Mouse (Mus musculus): ENCODE measurements around the gene Fam98c. TPM values are rescaled to one million over a fixed set of nuclear protein-coding genes. Genes with fewer than 3 reads are reported as not detected.

Gene Fam98c
- polyA plus RNA-seq, 1 experiment, result 7.7 TPM

- TF ChIP-seq CTCF (IDR thresholded peaks at IDR 0.05; ENCODE audit: control insufficient read depth, insufficient read depth, insufficient read length), result no peak
- H3K36me3 ChIP-seq (ENCODE audit: control insufficient read depth, insufficient read depth), result peaks cover 4% of the 10 kb centered on the region
- no peaks in the 10 kb centered on the region for H3K79me3 ChIP-seq (ENCODE audit: low read depth)
- H3K4me3 ChIP-seq (ENCODE audit: insufficient read depth, poor library complexity, severe bottlenecking), result no peak overlapping the region
- H3K27me3 ChIP-seq (ENCODE audit: control insufficient read depth, insufficient read depth, insufficient read length), result no peaks in the 10 kb centered on the region
- no peaks in the 10 kb centered on the region for H3K79me2 ChIP-seq (ENCODE audit: control insufficient read depth, insufficient read depth)
- no peak overlapping the region for H3ac ChIP-seq (ENCODE audit: control insufficient read depth, insufficient read length, low read depth)
Observed at GRCm38 (mm10) chr7:29167656-29168055, 11.6 kb upstream of the Fam98c start.

GRCm38 (mm10) chr7:29162750-29163525 lies 6.9 kb upstream of the Fam98c start:
- Histone ChIP-seq H3ac (ENCODE audit: control insufficient read depth, insufficient read length, low read depth) (no peak overlapping the region), H3K27me3 (ENCODE audit: control insufficient read depth, insufficient read depth, insufficient read length) (no peaks in the 10 kb centered on the region), H3K79me2 (ENCODE audit: control insufficient read depth, insufficient read depth) (no peaks in the 10 kb centered on the region), H3K4me3 (ENCODE audit: insufficient read depth, poor library complexity, severe bottlenecking) (no peak overlapping the region), H3K36me3 (ENCODE audit: control insufficient read depth, insufficient read depth) (peaks cover 4% of the 10 kb centered on the region), H3K79me3 (ENCODE audit: low read depth) (no peaks in the 10 kb centered on the region)
- no peak for TF ChIP-seq USF1 (IDR thresholded peaks at IDR 0.05; ENCODE audit: low read depth)
- TF ChIP-seq FOSL1 (IDR thresholded peaks at IDR 0.05; ENCODE audit: insufficient read depth, low read length, poor library complexity, severe bottlenecking), result no peak
- TF ChIP-seq MYOD1 (IDR thresholded peaks at IDR 0.05; ENCODE audit: control insufficient read depth, insufficient read length, low read depth), result no peak
- TF ChIP-seq CTCF (IDR thresholded peaks at IDR 0.05; ENCODE audit: control insufficient read depth, insufficient read depth, insufficient read length), result no peak
- TF ChIP-seq MYOG (IDR thresholded peaks at IDR 0.05; ENCODE audit: control insufficient read depth, extremely low read depth, insufficient read length), result no peak
- no peak for TF ChIP-seq MAX (IDR thresholded peaks at IDR 0.05)
- TF ChIP-seq CEBPB (IDR thresholded peaks at IDR 0.05; ENCODE audit: low read depth), result no peak

GRCm38 (mm10) chr7:29162294-29162693 lies 6.3 kb upstream of the Fam98c start:
- TF ChIP-seq USF1 (IDR thresholded peaks at IDR 0.05; ENCODE audit: low read depth) (no peak), CEBPB (IDR thresholded peaks at IDR 0.05; ENCODE audit: low read depth) (no peak), MAX (IDR thresholded peaks at IDR 0.05) (no peak), CTCF (IDR thresholded peaks at IDR 0.05; ENCODE audit: control insufficient read depth, insufficient read depth, insufficient read length) (no peak), FOSL1 (IDR thresholded peaks at IDR 0.05; ENCODE audit: insufficient read depth, low read length, poor library complexity, severe bottlenecking) (no peak), MYOG (IDR thresholded peaks at IDR 0.05; ENCODE audit: control insufficient read depth, extremely low read depth, insufficient read length) (no peak), MYOD1 (IDR thresholded peaks at IDR 0.05; ENCODE audit: control insufficient read depth, insufficient read length, low read depth) (no peak)
- no peaks in the 10 kb centered on the region for H3K27me3 ChIP-seq (ENCODE audit: control insufficient read depth, insufficient read depth, insufficient read length)

GRCm38 (mm10) chr7:29158264-29158663 lies 2.2 kb upstream of the Fam98c start:
- TF ChIP-seq MAX (IDR thresholded peaks at IDR 0.05) (no peak), CEBPB (IDR thresholded peaks at IDR 0.05; ENCODE audit: low read depth) (no peak), FOSL1 (IDR thresholded peaks at IDR 0.05; ENCODE audit: insufficient read depth, low read length, poor library complexity, severe bottlenecking) (no peak), MYOD1 (IDR thresholded peaks at IDR 0.05; ENCODE audit: control insufficient read depth, insufficient read length, low read depth) (no peak), CTCF (IDR thresholded peaks at IDR 0.05; ENCODE audit: control insufficient read depth, insufficient read depth, insufficient read length) (no peak), MYOG (IDR thresholded peaks at IDR 0.05; ENCODE audit: control insufficient read depth, extremely low read depth, insufficient read length) (no peak), USF1 (IDR thresholded peaks at IDR 0.05; ENCODE audit: low read depth) (no peak)
- no peaks in the 10 kb centered on the region for H3K27me3 ChIP-seq (ENCODE audit: control insufficient read depth, insufficient read depth, insufficient read length)
- no peaks in the 10 kb centered on the region for H3K79me3 ChIP-seq (ENCODE audit: low read depth)
- no peaks in the 10 kb centered on the region for H3K79me2 ChIP-seq (ENCODE audit: control insufficient read depth, insufficient read depth)
- H3K36me3 ChIP-seq (ENCODE audit: control insufficient read depth, insufficient read depth), result no peaks in the 10 kb centered on the region
- no peak overlapping the region for H3ac ChIP-seq (ENCODE audit: control insufficient read depth, insufficient read length, low read depth)
- H3K4me3 ChIP-seq (ENCODE audit: insufficient read depth, poor library complexity, severe bottlenecking), result no peak overlapping the region

More at GRCm38 (mm10) chr7:29162294-29162693, 6.3 kb upstream of the Fam98c start:
- Histone ChIP-seq H3ac (ENCODE audit: control insufficient read depth, insufficient read length, low read depth) (no peak overlapping the region), H3K36me3 (ENCODE audit: control insufficient read depth, insufficient read depth) (peaks cover 4% of the 10 kb centered on the region), H3K79me3 (ENCODE audit: low read depth) (no peaks in the 10 kb centered on the region), H3K4me3 (ENCODE audit: insufficient read depth, poor library complexity, severe bottlenecking) (no peak overlapping the region), H3K79me2 (ENCODE audit: control insufficient read depth, insufficient read depth) (no peaks in the 10 kb centered on the region)

GRCm38 (mm10) chr7:29155196-29155837 lies 717 bp downstream of the Fam98c start:
- H3K79me2 ChIP-seq (ENCODE audit: control insufficient read depth, insufficient read depth), result no peaks in the 10 kb centered on the region
- no peaks in the 10 kb centered on the region for H3K79me3 ChIP-seq (ENCODE audit: low read depth)
- H3ac ChIP-seq (ENCODE audit: control insufficient read depth, insufficient read length, low read depth), result peak overlapping the region; percentile 64
- TF ChIP-seq CTCF (IDR thresholded peaks at IDR 0.05; ENCODE audit: control insufficient read depth, insufficient read depth, insufficient read length) (peak; percentile 29), USF1 (IDR thresholded peaks at IDR 0.05; ENCODE audit: low read depth) (no peak)
- no peaks in the 10 kb centered on the region for H3K36me3 ChIP-seq (ENCODE audit: control insufficient read depth, insufficient read depth)
- H3K4me3 ChIP-seq (ENCODE audit: insufficient read depth, poor library complexity, severe bottlenecking), result peak overlapping the region; percentile 41
- no peaks in the 10 kb centered on the region for H3K27me3 ChIP-seq (ENCODE audit: control insufficient read depth, insufficient read depth, insufficient read length)
